Mouse (Mus musculus): ENCODE measurements around the gene Ess2.
"Not testable (repeated sequence)": the region's sequence is repeated elsewhere in the genome, so short reads cannot be mapped to it uniquely, and the experiment has no call there.

The Ess2 gene

GRCm38 (mm10) chr16:17911052-17911595 is at the start of gene Ess2:
TSS of gene Ess2 (minus strand) at chr16:17911348.
- DNase-seq (ENCODE audit: low spot score in 2 of 2) = peak; percentile 90

DNA sequence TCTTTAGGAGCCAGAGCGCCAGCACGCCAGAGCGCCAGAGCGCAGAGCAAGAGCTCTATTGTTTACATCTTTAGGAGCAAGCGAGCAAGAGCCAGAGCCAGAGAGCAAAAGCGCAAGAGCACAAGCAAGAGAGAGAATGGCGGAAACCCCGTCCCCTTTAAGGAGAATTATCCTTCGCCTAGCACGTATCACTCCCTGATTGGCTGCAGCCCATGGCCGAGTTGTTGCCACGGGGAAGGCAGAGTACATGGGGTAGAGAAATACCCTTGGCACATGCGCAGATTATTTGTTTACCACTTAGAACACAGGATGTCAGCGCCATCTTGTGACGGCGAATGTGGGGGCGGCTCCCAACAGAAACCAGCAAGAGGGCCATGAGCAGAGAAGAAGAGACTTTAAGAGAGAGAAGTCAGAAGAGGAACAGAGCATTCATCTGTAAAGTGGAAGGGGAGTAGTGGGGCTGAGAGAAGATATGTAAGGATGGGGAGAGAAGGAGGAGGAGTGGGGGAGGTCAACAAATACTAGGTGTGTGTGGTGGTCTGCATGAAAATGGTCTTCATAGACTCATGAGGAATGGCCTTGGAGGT is 45.0 kb upstream of the Ess2 start:
- not testable (repeated sequence) for DNase-seq (ENCODE audit: low spot score in 2 of 2)

GRCm38 (mm10) chr16:17951618-17952017 is 40.5 kb upstream of the Ess2 start:
- DNase-seq (ENCODE audit: low spot score in 2 of 2) = no peak

DNA sequence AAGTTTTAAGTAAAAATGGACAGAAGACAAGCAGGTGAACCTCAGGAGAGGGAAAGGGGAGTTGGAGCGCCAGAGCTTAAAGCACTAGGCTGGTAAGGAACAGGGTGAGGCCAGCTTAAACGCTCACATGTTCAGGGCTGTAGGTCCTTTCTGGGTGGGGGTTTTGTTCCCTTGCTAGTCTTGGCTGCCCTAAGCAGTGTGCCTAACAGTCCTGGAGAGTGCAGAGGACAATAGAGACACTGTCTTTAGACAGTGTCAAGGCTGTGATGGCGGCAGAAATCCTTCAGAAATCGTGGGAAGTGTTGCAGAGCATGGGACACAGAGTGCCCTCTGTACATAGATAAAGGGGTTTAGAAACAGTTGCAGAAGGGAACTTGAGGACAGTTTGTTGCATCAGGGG is 38.9 kb upstream of the Ess2 start:
- no peak for DNase-seq (ENCODE audit: low spot score in 2 of 2)

- DNase-seq (ENCODE audit: low spot score in 2 of 2) = no peak
These were observed 38.3 kb upstream of the Ess2 start for GRCm38 (mm10) chr16:17949421-17949877.

GRCm38 (mm10) chr16:17945081-17945831 is 34.1 kb upstream of the Ess2 start:
- no peak for DNase-seq (ENCODE audit: low spot score in 2 of 2)

- no peak for DNase-seq (ENCODE audit: low spot score in 2 of 2)
These were observed 32.3 kb upstream of the Ess2 start for GRCm38 (mm10) chr16:17943466-17943865.

DNA sequence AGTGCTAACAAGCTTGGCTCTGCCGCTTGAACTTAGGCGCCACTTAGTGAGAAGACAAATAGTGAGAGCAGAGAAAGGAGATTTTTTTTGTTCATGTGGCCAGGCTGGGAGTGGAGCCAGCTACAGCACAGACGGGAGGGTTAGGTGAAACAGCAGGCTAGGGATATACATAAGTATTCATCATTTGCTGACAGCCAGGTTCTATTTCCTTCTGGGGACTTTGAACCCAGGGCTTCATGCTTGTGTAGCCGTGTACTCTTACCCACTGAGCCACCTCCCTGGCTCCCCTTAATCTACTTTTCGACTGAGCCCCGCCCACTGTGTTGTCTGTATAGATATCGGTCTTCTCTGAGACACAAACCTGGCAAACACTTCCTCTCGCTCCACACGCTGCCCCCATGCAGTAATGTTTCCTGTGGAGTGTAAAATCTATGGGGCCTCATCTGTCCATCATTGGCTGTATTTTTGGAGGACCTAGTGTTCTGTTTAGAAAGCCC is 28.2 kb upstream of the Ess2 start:
- DNase-seq (ENCODE audit: low spot score in 2 of 2) = no peak

DNA sequence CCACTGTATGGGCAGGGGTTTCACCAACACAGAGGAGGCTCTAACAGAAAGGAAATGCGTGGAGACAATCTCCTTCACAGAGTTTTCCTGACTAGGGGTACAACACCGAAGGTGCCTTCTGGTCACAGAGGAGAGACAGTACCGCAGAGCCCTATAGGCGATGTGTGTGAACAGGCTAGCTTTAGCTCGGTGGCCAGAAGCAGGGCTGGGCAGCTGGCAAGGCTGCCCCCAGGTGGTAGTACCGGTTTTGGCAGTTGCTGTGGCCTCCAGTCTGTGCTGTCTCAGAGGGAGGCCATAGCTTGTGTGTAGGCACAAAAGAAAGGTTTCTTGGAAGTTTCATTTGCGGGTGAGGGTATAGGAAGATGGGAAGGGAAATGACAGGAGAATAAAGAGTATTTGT is 27.7 kb upstream of the Ess2 start:
- no peak for DNase-seq (ENCODE audit: low spot score in 2 of 2)

DNA sequence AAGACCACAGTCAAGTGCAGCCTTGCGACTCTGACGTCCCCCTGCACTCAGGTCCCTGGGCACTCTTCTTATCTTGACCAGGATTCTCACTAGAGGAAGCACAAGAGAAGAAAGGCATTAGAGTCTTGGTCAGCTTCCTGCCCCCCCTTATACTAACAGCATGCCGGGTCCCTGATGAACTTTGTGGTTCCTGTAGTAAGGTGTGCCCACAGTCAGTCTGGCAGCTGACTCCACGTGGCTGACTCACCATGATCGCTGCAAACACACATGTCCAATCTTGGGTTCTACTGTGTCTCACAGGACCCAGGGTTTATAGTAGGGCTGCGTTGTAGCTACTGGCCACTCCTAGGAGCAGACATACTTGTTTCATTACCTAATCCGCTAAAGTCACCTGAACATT is 27.0 kb upstream of the Ess2 start:
- DNase-seq (ENCODE audit: low spot score in 2 of 2) = no peak

DNA sequence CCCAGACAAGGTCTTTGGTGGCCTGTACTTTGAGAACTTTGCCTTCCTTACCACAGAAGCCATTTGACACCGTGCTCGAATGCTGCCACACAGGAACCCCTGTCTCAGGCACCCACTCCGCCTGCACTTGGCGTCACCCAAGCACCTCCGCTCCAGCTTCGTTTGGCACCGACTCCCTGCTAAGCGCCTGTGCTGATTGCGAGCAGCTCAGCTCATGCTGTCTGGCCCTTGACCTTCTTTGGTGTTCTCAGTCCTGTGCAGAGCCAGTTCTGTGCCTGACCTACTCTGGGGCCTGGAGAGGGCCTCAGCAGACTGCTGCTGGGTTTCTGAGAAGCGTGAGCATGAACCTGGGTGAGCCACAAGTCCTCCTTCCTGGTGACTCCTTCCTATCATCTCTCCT is 25.6 kb upstream of the Ess2 start:
- no peak for DNase-seq (ENCODE audit: low spot score in 2 of 2)

- DNase-seq (ENCODE audit: low spot score in 2 of 2) = no peak
These were observed 23.3 kb upstream of the Ess2 start for GRCm38 (mm10) chr16:17934445-17934910.

- DNase-seq (ENCODE audit: low spot score in 2 of 2) = no peak
These were observed 22.7 kb upstream of the Ess2 start for GRCm38 (mm10) chr16:17933594-17934444.

DNA sequence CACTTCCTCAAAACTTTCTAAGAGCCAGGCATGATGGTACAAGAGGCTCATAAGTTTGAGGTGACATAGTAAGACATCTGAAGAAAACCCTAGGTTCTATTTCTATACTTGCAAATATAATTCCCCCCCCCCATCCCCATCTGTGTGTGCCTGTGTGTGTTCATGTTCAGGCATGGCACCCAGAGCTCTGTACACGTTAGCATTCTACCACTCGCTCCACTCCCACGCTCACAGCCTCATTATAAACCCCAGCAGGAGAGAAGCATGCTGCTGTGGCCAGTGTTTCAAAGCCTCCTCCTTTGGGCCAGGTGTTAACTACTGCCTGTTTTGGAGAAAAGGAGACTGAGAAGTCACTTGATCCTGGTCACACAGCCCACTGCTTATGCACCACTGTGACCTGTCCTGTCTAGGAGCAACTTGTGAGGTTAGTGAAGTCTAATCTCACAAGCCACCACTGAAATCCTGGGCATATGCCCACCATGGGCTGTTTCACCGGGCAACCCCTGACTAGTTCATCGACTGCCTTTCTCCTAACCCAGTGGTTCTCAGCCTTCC is 20.8 kb upstream of the Ess2 start:
- DNase-seq (ENCODE audit: low spot score in 2 of 2) = no peak

GRCm38 (mm10) chr16:17929631-17930030 is 18.5 kb upstream of the Ess2 start:
- no peak for DNase-seq (ENCODE audit: low spot score in 2 of 2)

DNA sequence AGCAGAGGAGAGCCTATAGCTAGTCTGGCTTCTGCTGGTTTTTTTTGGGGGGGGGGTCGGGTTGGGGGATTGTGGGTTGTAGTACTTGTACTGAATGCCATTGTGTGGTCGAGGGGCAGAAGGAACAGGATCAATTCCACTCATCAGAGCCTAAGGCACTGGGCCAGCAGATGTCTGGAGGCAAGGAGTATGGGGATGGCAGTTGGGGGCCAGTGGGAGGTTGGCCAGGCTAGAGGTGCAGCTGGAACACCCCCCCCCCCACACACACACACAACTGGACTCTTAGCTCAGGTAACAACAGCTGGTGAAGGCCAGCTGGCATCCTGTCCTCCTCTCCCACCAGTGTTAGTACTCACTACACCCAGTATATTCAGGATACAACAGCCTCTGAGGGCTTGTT is 18.1 kb upstream of the Ess2 start:
- no peak for DNase-seq (ENCODE audit: low spot score in 2 of 2)

GRCm38 (mm10) chr16:17928627-17929104 is 17.5 kb upstream of the Ess2 start:
- DNase-seq (ENCODE audit: low spot score in 2 of 2) = peak; percentile 62 to 70

DNA sequence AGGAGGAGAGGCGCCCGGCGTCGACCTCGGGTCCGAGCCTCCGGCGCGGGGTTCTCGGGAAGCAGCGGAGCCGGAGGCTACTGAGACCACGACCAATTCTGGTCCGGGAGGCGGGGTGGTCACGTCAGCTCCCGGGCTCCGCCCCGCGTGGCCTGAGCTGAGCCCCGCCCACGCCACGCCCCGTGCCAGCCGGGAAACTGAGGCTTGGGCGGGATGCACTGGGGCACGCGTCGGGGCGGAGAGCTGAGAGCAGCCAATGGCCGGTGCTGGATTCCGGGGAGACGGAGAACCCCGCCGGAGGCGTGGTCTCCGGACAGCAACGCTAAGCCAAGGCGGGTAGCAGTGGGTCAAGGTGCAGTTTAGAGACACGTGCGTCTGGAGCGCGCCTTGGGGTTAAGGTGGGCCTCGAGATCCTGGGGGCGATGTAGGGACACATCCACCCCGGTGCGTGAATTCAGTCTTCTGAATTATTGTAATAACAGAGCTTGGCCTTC is 17.0 kb upstream of the Ess2 start, which contains the start of gene Slc25a1:
Slc25a1 (minus strand) TSS at position 133 of the 494 bp plus-strand sequence.
- DNase-seq (ENCODE audit: low spot score in 2 of 2) = peak; percentile 76 to 86

GRCm38 (mm10) chr16:17927351-17928082 is 16.4 kb upstream of the Ess2 start:
- peak in 1 of 2 experiments; percentile 41 for DNase-seq (ENCODE audit: low spot score in 2 of 2)

DNA sequence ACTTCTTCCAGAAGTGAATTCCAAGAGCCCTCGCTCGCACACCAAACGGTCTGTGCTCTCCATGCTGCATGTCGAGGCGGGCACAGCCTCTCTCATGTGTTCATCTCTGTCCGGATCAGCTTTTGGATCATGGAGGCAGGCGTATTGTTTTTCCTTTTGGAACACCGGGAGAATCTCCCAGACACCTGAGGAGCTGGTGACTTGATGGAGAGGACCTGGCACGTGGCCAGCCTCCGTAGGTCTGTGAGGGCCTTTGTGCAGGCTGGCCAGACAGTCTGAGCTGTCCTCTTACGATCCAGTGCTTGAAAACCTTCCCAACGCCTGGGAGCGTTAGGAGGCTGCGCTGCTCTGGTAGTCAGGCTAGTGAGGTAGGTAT is 11.0 kb upstream of the Ess2 start:
- no peak for DNase-seq (ENCODE audit: low spot score in 2 of 2)
